Mouse (Mus musculus): ENCODE measurements at regions not wholly inside any gene's neighbourhood (a gene's known extent, or its start where the extent isn't known, plus 50 kb on each side); places are given as distances from the start of the nearest gene placed in this dataset.

DNA sequence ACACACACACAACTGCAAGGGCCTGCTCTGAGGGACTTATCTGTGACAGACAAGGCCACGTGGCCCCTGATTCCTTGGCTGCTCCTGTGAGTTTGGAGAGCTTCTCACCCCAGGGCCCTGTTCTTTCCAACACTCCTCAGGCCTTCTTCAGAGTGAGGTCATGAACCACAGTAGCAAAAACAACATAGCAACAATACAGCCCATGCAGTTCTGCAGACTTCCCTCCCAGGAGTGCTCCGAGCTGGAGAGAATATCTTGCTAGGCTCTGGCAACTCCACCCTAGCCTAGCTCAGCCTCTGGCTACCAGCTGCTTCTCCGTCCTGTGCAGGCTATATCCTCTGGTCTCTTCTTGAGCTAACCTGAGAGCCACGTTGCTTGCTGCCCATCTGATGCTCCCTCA, 152.8 kb downstream of the Fgf18 start:
- TF ChIP-seq CTCF (IDR thresholded peaks at IDR 0.05 in 2 of 3, conservative IDR thresholded peaks at IDR 0.05 in 1 of 3; ENCODE audit: control insufficient read depth in 1 of 3, insufficient read depth in 1 of 3, low read depth in 2 of 3, low read length in 3 of 3, poor library complexity in 1 of 3, severe bottlenecking in 1 of 3): no peak
- TF ChIP-seq POLR2A (IDR thresholded peaks at IDR 0.05; ENCODE audit: control insufficient read depth in 1 of 2, insufficient read depth in 1 of 2, low read depth in 1 of 2, low read length in 2 of 2, poor library complexity in 1 of 2): no peak
- TF ChIP-seq BHLHE40 (IDR thresholded peaks at IDR 0.05; ENCODE audit: borderline replicate concordance, low read depth, low read length): no peak
- TF ChIP-seq UBTF (IDR thresholded peaks at IDR 0.05; ENCODE audit: borderline replicate concordance, insufficient read depth, low read depth, low read length): no peak
- no peak for TF ChIP-seq EP300 (IDR thresholded peaks at IDR 0.05; ENCODE audit: low read depth in 1 of 2, low read length in 2 of 2)
- TF ChIP-seq GATA1 (IDR thresholded peaks at IDR 0.05; ENCODE audit: low read depth, low read length): no peak
- TF ChIP-seq SIN3A (IDR thresholded peaks at IDR 0.05; ENCODE audit: low read length): no peak
- TF ChIP-seq MYC (IDR thresholded peaks at IDR 0.05; ENCODE audit: low read depth, low read length): no peak
- TF ChIP-seq ZKSCAN1 (IDR thresholded peaks at IDR 0.05; ENCODE audit: low read depth, low read length): no peak
